Mouse (Mus musculus) large intestine, adult 2 months (tissue): ENCODE measurements around the gene Mdk. TPM values are rescaled to one million over a fixed set of nuclear protein-coding genes. Genes with fewer than 3 reads are reported as not detected.

Source experiments
- polyA plus RNA-seq: library from polyadenylated mRNA; depleted of rRNA; stranded (reverse); fragments of >200 nt; gene quantifications from 2 replicates; pipeline ENCODE4 v1.2.3, GENCODE M21; 2012; rRNA removed

Gene Mdk
- polyA plus RNA-seq, 1 experiment, result 7.8 TPM

Other genes starting within 250 kb of the Mdk start
- gene Atg13, start 221.7 kb downstream of the Mdk start, polyA plus RNA-seq, result 26.3 and 29.6 TPM in 2 replicates
- 3.3 and 3.4 TPM in 2 replicates for gene Harbi1, start 221.4 kb downstream of the Mdk start, polyA plus RNA-seq
- gene Ambra1, start 202.2 kb downstream of the Mdk start, polyA plus RNA-seq, result 15.8 and 20.1 TPM in 2 replicates
- 3.1 and 4.8 TPM in 2 replicates for gene Chrm4, start 5.0 kb downstream of the Mdk start, polyA plus RNA-seq
- not detected in 2 replicates for gene Gm9821, start 13.4 kb upstream of the Mdk start, polyA plus RNA-seq
- 204 and 245 TPM in 2 replicates for gene Dgkz, start 43.6 kb upstream of the Mdk start, polyA plus RNA-seq
- gene Creb3l1, start 92.2 kb upstream of the Mdk start, polyA plus RNA-seq, result 15.6 and 19.3 TPM in 2 replicates
- gene Phf21a, start 160.8 kb upstream of the Mdk start, polyA plus RNA-seq, result 10.9 and 17.5 TPM in 2 replicates